Mouse (Mus musculus): ENCODE results near the gene Fxyd6. TPM values are rescaled to one million over a fixed set of nuclear protein-coding genes. Genes with fewer than 3 reads are reported as not detected.

The Fxyd6 gene
- 14.0 and 14.2 TPM in 2 replicates for polyA plus RNA-seq (2014; fragmentation: Nextera tagmentation; extraction: Ambion mirVana)

- H3K9me3 ChIP-seq (ENCODE audit: control insufficient read depth, low read length), result no peaks in the 10 kb centered on the region
- peaks cover 36% of the 10 kb centered on the region for H3K27me3 ChIP-seq (replicated peaks; ENCODE audit: control insufficient read depth, insufficient read depth, low read length)
- 1% methylated on average over 28 of the region's 28 CpGs for WGBS
- H3K36me3 ChIP-seq (ENCODE audit: control insufficient read depth, insufficient read depth, low read length), result no peaks in the 10 kb centered on the region
- peak within 1 kb of the TSS; percentile 15 for H3K9ac ChIP-seq (ENCODE audit: low read depth, low read length)
- peak within 1 kb of the TSS; percentile 34 for H3K4me3 ChIP-seq (ENCODE audit: low read depth, low read length)
- H3K4me2 ChIP-seq, result peak within 1 kb of the TSS; percentile 66
- DNase-seq (ENCODE audit: low spot score), result no peak
- ATAC-seq (replicated peaks; ENCODE audit: low FRiP score), result no peak
- no peaks in the 10 kb centered on the region for H3K4me1 ChIP-seq (replicated peaks; ENCODE audit: control insufficient read depth, insufficient read depth, low read length)
- no peak within 1 kb of the TSS for H3K27ac ChIP-seq (ENCODE audit: low read depth, low read length)
These were observed at the start of gene Fxyd6 for GRCm38 (mm10) chr9:45370117-45370561. Fxyd6 (plus strand) TSS chr9:45370185.

GRCm38 (mm10) chr9:45321465-45321864 lies 48.5 kb upstream of the Fxyd6 start:
- Histone ChIP-seq H3K9ac (ENCODE audit: low read depth, low read length) (no peak overlapping the region), H3K9me3 (ENCODE audit: control insufficient read depth, low read length) (no peaks in the 10 kb centered on the region), H3K4me1 (replicated peaks; ENCODE audit: control insufficient read depth, insufficient read depth, low read length) (no peaks in the 10 kb centered on the region), H3K27ac (ENCODE audit: low read depth, low read length) (no peak overlapping the region), H3K27me3 (replicated peaks; ENCODE audit: control insufficient read depth, insufficient read depth, low read length) (peaks cover 22% of the 10 kb centered on the region), H3K4me2 (no peak overlapping the region), H3K36me3 (ENCODE audit: control insufficient read depth, insufficient read depth, low read length) (no peaks in the 10 kb centered on the region), H3K4me3 (ENCODE audit: low read depth, low read length) (no peak overlapping the region)
- DNase-seq (ENCODE audit: low spot score), result no peak
- WGBS, result 79% methylated on average over 6 of the region's 6 CpGs
- no peak for ATAC-seq (replicated peaks; ENCODE audit: low FRiP score)

DNA sequence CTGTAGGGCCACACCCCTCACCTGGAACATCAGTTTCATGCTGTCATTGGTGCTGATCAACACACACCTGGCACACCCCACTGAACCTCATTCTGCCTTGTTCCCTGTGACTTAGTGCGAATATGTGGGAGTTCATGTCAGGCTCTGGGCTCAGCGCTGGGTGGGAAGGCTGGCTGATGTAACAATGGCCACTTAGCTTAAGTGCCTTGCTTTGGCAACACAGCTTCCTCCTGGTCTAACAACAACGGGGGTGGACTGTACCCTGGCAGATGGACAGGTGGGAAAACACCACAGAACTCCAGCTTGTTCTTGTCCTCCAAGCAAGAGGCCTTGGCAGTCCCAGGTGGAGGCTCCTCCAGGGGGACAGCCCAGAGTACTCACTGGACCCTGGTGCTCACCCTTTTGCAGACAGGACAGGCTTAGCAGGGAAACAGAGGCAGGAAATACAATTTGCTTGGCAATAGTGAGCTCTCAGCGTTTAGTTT lies 48.0 kb upstream of the Fxyd6 start:
- Histone ChIP-seq H3K4me3 (ENCODE audit: low read depth, low read length) (no peak overlapping the region), H3K9me3 (ENCODE audit: control insufficient read depth, low read length) (no peaks in the 10 kb centered on the region), H3K4me2 (no peak overlapping the region), H3K4me1 (replicated peaks; ENCODE audit: control insufficient read depth, insufficient read depth, low read length) (no peaks in the 10 kb centered on the region), H3K27ac (ENCODE audit: low read depth, low read length) (no peak overlapping the region), H3K36me3 (ENCODE audit: control insufficient read depth, insufficient read depth, low read length) (no peaks in the 10 kb centered on the region), H3K9ac (ENCODE audit: low read depth, low read length) (no peak overlapping the region), H3K27me3 (replicated peaks; ENCODE audit: control insufficient read depth, insufficient read depth, low read length) (peaks cover 18% of the 10 kb centered on the region)
- ATAC-seq (replicated peaks; ENCODE audit: low FRiP score) (no peak), DNase-seq (ENCODE audit: low spot score) (no peak)
- WGBS, result 74% methylated on average over 4 of the region's 4 CpGs

DNA sequence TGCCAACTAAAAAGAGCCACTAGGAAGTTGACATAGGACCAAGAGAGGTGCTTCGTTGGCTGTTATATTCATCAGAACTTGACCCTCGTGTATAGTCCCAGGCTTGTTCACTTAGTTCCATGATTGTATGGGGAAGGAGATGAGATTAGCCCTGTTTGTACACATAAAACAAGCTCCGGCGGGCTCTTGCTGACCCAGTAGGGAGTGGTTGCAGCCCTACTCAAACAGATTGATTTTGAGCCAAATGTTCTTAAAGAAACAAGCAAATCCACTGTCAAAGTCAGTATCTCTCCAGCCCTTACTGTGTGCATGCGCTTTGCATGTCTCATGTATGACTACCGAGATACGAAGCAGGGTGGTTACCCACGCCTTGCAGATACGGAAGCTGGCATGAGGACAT lies 43.6 kb upstream of the Fxyd6 start:
- no peaks in the 10 kb centered on the region for H3K4me1 ChIP-seq (replicated peaks; ENCODE audit: control insufficient read depth, insufficient read depth, low read length)
- H3K27me3 ChIP-seq (replicated peaks; ENCODE audit: control insufficient read depth, insufficient read depth, low read length), result peaks cover 2% of the 10 kb centered on the region; the same call in 1 of the 2 replicates
- H3K4me3 ChIP-seq (ENCODE audit: low read depth, low read length), result no peak overlapping the region
- DNase-seq (ENCODE audit: low spot score) (no peak), ATAC-seq (replicated peaks; ENCODE audit: low FRiP score) (no peak)
- WGBS, result 84% methylated on average over 9 of the region's 9 CpGs
- H3K36me3 ChIP-seq (ENCODE audit: control insufficient read depth, insufficient read depth, low read length), result no peaks in the 10 kb centered on the region
- H3K9ac ChIP-seq (ENCODE audit: low read depth, low read length), result no peak overlapping the region
- H3K27ac ChIP-seq (ENCODE audit: low read depth, low read length), result no peak overlapping the region
- H3K4me2 ChIP-seq, result no peak overlapping the region
- H3K9me3 ChIP-seq (ENCODE audit: control insufficient read depth, low read length), result no peaks in the 10 kb centered on the region

- no peak for DNase-seq (ENCODE audit: low spot score)
These were observed 41.7 kb upstream of the Fxyd6 start for GRCm38 (mm10) chr9:45328263-45328662.

GRCm38 (mm10) chr9:45329577-45329976 lies 40.4 kb upstream of the Fxyd6 start:
- H3K9me3 ChIP-seq (ENCODE audit: control insufficient read depth, low read length), result no peaks in the 10 kb centered on the region
- WGBS, result 88% methylated on average over 6 of the region's 6 CpGs
- H3K27ac ChIP-seq (ENCODE audit: low read depth, low read length), result no peak overlapping the region
- no peaks in the 10 kb centered on the region for H3K27me3 ChIP-seq (replicated peaks; ENCODE audit: control insufficient read depth, insufficient read depth, low read length)
- ATAC-seq (replicated peaks; ENCODE audit: low FRiP score) (no peak), DNase-seq (ENCODE audit: low spot score) (no peak)
- H3K4me1 ChIP-seq (replicated peaks; ENCODE audit: control insufficient read depth, insufficient read depth, low read length), result no peaks in the 10 kb centered on the region
- H3K36me3 ChIP-seq (ENCODE audit: control insufficient read depth, insufficient read depth, low read length), result no peaks in the 10 kb centered on the region
- no peak overlapping the region for H3K4me3 ChIP-seq (ENCODE audit: low read depth, low read length)
- no peak overlapping the region for H3K4me2 ChIP-seq
- no peak overlapping the region for H3K9ac ChIP-seq (ENCODE audit: low read depth, low read length)

More at GRCm38 (mm10) chr9:45328263-45328662, 41.7 kb upstream of the Fxyd6 start:
- WGBS, result 66% methylated on average over 4 of the region's 4 CpGs
- Histone ChIP-seq H3K27ac (ENCODE audit: low read depth, low read length) (no peak overlapping the region), H3K27me3 (replicated peaks; ENCODE audit: control insufficient read depth, insufficient read depth, low read length) (no peaks in the 10 kb centered on the region), H3K9ac (ENCODE audit: low read depth, low read length) (no peak overlapping the region), H3K9me3 (ENCODE audit: control insufficient read depth, low read length) (no peaks in the 10 kb centered on the region), H3K36me3 (ENCODE audit: control insufficient read depth, insufficient read depth, low read length) (no peaks in the 10 kb centered on the region), H3K4me3 (ENCODE audit: low read depth, low read length) (no peak overlapping the region), H3K4me1 (replicated peaks; ENCODE audit: control insufficient read depth, insufficient read depth, low read length) (no peaks in the 10 kb centered on the region), H3K4me2 (no peak overlapping the region)
- ATAC-seq (replicated peaks; ENCODE audit: low FRiP score), result no peak

- Histone ChIP-seq H3K9ac (ENCODE audit: low read depth, low read length) (no peak overlapping the region), H3K27me3 (replicated peaks; ENCODE audit: control insufficient read depth, insufficient read depth, low read length) (0 out of 2 replicates have a peak, but pooled peaks cover 2% of the 10 kb centered on the region), H3K27ac (ENCODE audit: low read depth, low read length) (no peak overlapping the region), H3K4me2 (no peak overlapping the region), H3K36me3 (ENCODE audit: control insufficient read depth, insufficient read depth, low read length) (no peaks in the 10 kb centered on the region), H3K9me3 (ENCODE audit: control insufficient read depth, low read length) (no peaks in the 10 kb centered on the region), H3K4me1 (replicated peaks; ENCODE audit: control insufficient read depth, insufficient read depth, low read length) (no peaks in the 10 kb centered on the region), H3K4me3 (ENCODE audit: low read depth, low read length) (no peak overlapping the region)
- WGBS, result 77% methylated on average over 2 of the region's 2 CpGs
- DNase-seq (ENCODE audit: low spot score) (no peak), ATAC-seq (replicated peaks; ENCODE audit: low FRiP score) (no peak)
These were observed 32.6 kb upstream of the Fxyd6 start for GRCm38 (mm10) chr9:45337406-45337805.

DNA sequence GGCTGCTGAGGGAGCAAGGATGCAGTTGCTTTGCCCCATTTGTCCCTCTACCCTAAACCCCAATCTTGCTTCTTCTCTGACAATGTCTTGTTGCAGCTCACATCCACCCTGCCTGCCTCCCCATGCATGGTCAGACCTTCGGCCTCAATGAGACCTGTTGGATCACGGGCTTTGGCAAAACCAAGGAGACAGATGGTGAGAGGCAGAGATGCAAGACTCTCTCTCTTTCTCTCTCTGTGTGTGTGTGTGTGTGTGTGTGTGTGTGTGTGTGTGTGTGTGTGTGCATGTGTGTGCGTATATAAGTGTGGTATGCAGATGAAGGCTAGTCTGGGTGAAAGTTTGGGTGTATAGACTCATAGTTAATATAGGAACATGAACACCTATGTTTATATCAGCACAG lies 26.9 kb upstream of the Fxyd6 start:
- Histone ChIP-seq H3K27ac (ENCODE audit: low read depth, low read length) (no peak overlapping the region), H3K9me3 (ENCODE audit: control insufficient read depth, low read length) (no peaks in the 10 kb centered on the region), H3K4me1 (replicated peaks; ENCODE audit: control insufficient read depth, insufficient read depth, low read length) (no peaks in the 10 kb centered on the region), H3K27me3 (replicated peaks; ENCODE audit: control insufficient read depth, insufficient read depth, low read length) (0 out of 2 replicates have a peak, but pooled peaks cover 2% of the 10 kb centered on the region), H3K4me2 (no peak overlapping the region), H3K36me3 (ENCODE audit: control insufficient read depth, insufficient read depth, low read length) (no peaks in the 10 kb centered on the region), H3K9ac (ENCODE audit: low read depth, low read length) (no peak overlapping the region), H3K4me3 (ENCODE audit: low read depth, low read length) (no peak overlapping the region)
- ATAC-seq (replicated peaks; ENCODE audit: low FRiP score), result no peak
- WGBS, result 79% methylated on average over 3 of the region's 3 CpGs
- no peak for DNase-seq (ENCODE audit: low spot score)

DNA sequence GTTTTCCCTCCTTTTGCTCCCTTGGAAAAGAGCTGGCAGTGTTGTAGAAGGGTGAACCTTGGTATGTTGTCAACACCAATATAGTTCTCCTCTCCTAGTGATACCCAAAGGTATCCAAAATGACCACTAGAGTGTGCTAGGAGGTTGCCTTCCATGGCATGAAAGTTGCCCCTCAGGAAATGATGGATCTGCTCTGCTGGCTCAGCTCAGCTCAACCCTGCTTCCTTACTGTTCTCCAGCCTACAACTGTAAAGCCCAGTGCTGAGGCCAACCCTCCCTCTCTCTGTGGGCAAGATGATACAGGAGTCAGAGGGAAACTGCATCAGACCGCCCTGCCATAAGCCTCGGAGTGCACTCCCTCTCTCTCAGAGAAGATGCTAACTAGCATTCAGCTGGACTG lies 24.5 kb upstream of the Fxyd6 start:
- Histone ChIP-seq H3K27ac (ENCODE audit: low read depth, low read length) (no peak overlapping the region), H3K4me2 (no peak overlapping the region), H3K4me3 (ENCODE audit: low read depth, low read length) (no peak overlapping the region), H3K9ac (ENCODE audit: low read depth, low read length) (no peak overlapping the region), H3K4me1 (replicated peaks; ENCODE audit: control insufficient read depth, insufficient read depth, low read length) (no peaks in the 10 kb centered on the region), H3K27me3 (replicated peaks; ENCODE audit: control insufficient read depth, insufficient read depth, low read length) (0 out of 2 replicates have a peak, but pooled peaks cover 2% of the 10 kb centered on the region), H3K9me3 (ENCODE audit: control insufficient read depth, low read length) (no peaks in the 10 kb centered on the region), H3K36me3 (ENCODE audit: control insufficient read depth, insufficient read depth, low read length) (no peaks in the 10 kb centered on the region)
- no peak for DNase-seq (ENCODE audit: low spot score)
- WGBS, result 53% methylated on average over 2 of the region's 2 CpGs
- ATAC-seq (replicated peaks; ENCODE audit: low FRiP score), result no peak
